Mouse (Mus musculus) neural tube, embryonic 13.5 days (tissue): ENCODE data around the gene Mrln. TPM values are rescaled to one million over a fixed set of nuclear protein-coding genes. Genes with fewer than 3 reads are reported as not detected.

Source experiments
- ATAC-seq: fragments of 200-750 bp; cut with Nextera tagmentation; 2 replicates; pipeline ENCODE4 v1.8.0; 2017; ENCODE audit warnings: low read depth, mild to moderate bottlenecking, moderate TSS enrichment, moderate library complexity
- H3K27ac ChIP-seq: fragments of 300-500 bp; sonication (generic); replicated peaks from 2 replicates; pipeline ENCODE4 v1.5.1; 2015; ENCODE audit warnings: moderate library complexity, mild to moderate bottlenecking, inconsistent platforms
- H3K27me3 ChIP-seq: fragments of 300-500 bp; sonication (generic); 2 replicates; pipeline ENCODE4 v1.6.1; 2015; ENCODE audit warnings: mild to moderate bottlenecking, inconsistent platforms
- H3K36me3 ChIP-seq: fragments of 300-500 bp; sonication (generic); 2 replicates; pipeline ENCODE4 v1.6.1; 2015; ENCODE audit warnings: mild to moderate bottlenecking, inconsistent platforms
- H3K4me1 ChIP-seq: fragments of 300-500 bp; sonication (generic); replicated peaks from 2 replicates; pipeline ENCODE4 v1.6.1; 2015; ENCODE audit warnings: inconsistent platforms
- H3K4me2 ChIP-seq: fragments of 300-500 bp; sonication (generic); 2 replicates; pipeline ENCODE4 v1.6.1; 2015; ENCODE audit warnings: inconsistent platforms, mild to moderate bottlenecking, moderate library complexity
- H3K4me3 ChIP-seq: fragments of 300-500 bp; sonication (generic); 2 replicates; pipeline ENCODE4 v1.5.1; 2015; ENCODE audit warnings: mild to moderate bottlenecking, inconsistent platforms
- H3K9ac ChIP-seq: fragments of 300-500 bp; sonication (generic); 2 replicates; pipeline ENCODE4 v1.6.1; 2015; ENCODE audit warnings: moderate library complexity, mild to moderate bottlenecking, inconsistent platforms
- H3K9me3 ChIP-seq: fragments of 300-500 bp; sonication (generic); 2 replicates; pipeline ENCODE4 v1.6.1; 2016; ENCODE audit warnings: inconsistent platforms
- WGBS: fragments of 180-500 bp; shearing (Covaris S2); methylation state at CpG from one replicate; pipeline ENCODE4 v1.1.7; 2015; 5-methylcytosine and 5-hydroxymethylcytosine counted together
- polyA plus RNA-seq: library from polyadenylated mRNA; unstranded; fragments of >200 nt; fragmentation: Nextera tagmentation; extraction: Ambion mirVana; gene quantifications from 2 replicates; pipeline ENCODE4 v1.2.1, GENCODE M21; 2015

Gene Mrln
- polyA plus RNA-seq, 1 experiment from 2014 or later: 1.7 TPM

DNA sequence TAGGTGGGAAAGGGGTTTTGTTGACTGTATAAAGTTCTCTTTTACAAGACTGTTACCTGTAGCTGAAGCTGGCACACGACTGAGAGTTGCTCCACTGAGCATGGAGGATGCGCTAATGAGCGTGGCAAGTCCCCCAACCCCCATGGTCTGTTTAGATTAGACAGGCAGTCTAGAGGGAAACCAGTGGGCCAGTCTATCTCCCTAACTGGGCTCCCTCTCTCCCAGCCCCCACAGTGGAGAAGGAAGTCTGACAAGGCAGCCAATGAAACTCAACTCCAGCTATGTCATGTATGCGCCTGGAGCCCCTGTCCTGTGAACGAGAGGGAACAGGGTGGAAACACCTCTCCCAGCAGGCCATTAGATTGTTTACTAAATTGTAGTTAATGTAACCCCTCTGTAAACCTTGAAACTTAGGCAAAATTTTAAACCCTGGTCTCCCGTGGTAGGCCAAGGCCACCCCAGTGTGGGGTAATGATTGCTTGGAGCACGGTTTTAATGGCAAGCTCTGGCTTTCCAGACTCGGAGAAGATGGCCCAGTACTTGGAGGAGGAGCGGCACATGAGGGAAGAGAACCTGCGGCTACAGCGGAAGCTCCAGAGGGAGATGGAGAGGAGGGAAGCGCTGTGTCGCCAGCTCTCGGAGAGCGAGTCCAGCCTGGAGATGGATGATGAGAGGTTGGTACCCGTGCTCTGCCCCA, 29.8 kb upstream of the Mrln start:
- H3K27me3 ChIP-seq: no peaks in the 10 kb centered on the region
- no peaks in the 10 kb centered on the region for H3K4me1 ChIP-seq
- ATAC-seq: 0 out of 2 replicates have a peak, but pooled peaks have one; percentile 16
- H3K9ac ChIP-seq: no peak overlapping the region
- no peak overlapping the region; the same call in 1 of the 2 replicates for H3K27ac ChIP-seq
- H3K4me3 ChIP-seq: no peak overlapping the region
- peaks cover 62% of the 10 kb centered on the region for H3K36me3 ChIP-seq
- 81% methylated on average over 16 of the region's 16 CpGs for WGBS
- H3K9me3 ChIP-seq: no peaks in the 10 kb centered on the region
- H3K4me2 ChIP-seq: no peak overlapping the region

DNA sequence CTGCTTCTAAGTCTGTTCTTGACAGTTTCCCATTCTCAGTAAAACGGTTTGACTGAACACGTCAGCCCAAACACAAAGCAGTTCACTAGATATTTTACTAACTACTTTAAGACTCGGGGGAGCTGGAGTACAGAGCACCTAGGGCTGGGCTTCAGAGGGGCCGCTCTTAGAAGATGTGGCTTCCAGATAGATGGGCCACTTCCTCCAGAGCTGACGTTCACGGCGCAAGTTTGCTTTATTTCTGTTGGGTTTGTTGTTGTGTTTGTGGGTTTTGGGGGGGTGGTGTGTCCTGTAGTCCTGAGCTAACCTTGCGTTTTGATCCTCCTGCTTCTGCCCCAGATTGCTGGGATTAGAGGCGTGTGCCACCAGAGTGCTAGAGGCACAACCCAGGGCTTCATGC, 23.7 kb upstream of the Mrln start:
- peaks cover 15% of the 10 kb centered on the region for H3K4me1 ChIP-seq
- ATAC-seq: no peak
- H3K4me3 ChIP-seq: no peak overlapping the region
- no peaks in the 10 kb centered on the region for H3K27me3 ChIP-seq
- no peak overlapping the region for H3K4me2 ChIP-seq
- H3K27ac ChIP-seq: no peak overlapping the region
- no peaks in the 10 kb centered on the region for H3K9me3 ChIP-seq
- H3K9ac ChIP-seq: no peak overlapping the region
- H3K36me3 ChIP-seq: peaks cover 38% of the 10 kb centered on the region
- WGBS: 93% methylated on average over 9 of the region's 9 CpGs

DNA sequence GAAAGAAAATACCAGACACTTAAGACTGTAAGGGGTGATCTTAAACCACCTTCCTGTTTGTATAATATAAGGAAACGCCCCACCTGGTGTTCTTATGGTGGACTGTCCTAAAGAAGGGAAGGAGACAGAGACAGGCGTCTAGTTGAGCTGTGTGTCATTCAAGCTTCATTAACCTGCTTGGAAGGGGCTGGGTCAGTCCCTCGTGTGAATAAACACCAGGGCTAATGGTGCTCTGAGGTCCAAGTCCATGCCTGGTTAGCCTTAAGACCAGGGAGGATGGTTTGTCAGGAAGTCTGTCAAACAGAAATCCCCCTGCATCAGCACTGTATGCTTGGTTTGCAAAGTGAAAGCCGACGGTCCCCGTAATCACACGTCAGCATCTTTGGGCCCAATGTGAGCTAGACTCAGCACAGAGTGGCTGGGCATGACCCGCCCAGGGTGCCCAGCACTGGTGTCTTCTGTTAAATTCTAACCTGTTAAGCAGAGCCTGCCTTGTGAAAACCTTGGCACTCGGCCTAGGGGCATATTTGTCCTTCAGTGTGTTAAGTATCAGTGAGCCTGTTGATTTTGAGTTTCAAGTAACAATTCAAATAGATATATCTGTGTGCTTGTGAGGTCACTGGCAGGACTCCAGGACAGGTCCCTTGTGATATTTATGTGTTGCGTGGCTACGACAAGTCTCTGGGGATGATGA, 23.0 kb upstream of the Mrln start:
- no peak for ATAC-seq
- peaks cover 15% of the 10 kb centered on the region for H3K4me1 ChIP-seq
- no peaks in the 10 kb centered on the region for H3K27me3 ChIP-seq
- no peak overlapping the region for H3K4me3 ChIP-seq
- WGBS: 82% methylated on average over 11 of the region's 11 CpGs
- no peak overlapping the region for H3K27ac ChIP-seq
- peaks cover 32% of the 10 kb centered on the region for H3K36me3 ChIP-seq
- H3K9me3 ChIP-seq: no peaks in the 10 kb centered on the region
- no peak overlapping the region for H3K4me2 ChIP-seq
- no peak overlapping the region for H3K9ac ChIP-seq

DNA sequence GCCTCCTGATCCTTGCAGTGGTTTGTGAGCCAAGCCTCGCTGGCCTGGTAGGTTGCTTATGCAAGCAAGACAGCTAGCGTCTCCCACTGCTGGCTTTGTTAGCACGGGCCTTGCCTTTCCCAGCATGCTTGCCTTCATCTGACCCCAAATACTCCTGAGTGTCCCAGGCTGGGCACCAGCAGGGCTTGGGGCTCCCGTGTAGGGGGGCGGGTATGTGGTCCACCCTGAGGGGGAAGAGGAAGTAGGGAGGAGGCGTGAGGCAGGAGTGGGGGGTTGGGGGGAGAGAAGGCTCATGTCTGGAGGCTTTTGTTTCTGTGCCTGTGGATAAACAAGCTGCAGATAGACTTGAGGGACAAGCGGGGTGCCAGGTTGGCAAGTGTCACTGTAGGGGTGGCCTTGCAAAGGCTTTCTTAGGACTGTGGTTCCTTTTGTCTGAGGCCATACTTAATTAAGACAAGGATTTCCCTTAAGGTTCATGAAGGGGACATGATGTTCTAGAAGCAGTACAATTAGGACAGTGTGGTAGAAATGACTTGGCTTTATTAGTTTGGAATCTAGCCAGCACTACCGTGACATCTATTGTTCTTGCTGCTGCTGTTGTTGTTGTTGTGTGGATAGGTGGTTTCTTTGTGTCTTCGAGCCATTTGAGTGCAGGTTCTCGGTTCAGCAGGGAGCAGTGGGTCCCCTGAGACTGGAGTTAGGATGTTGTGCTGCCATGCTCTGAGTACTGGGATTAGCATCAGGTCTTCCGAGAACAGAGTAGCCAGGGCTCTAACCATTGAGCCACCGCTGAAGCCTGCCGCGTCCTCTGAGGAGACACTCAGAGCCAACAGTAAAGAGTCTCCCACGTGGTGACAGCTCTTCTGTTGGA, 21.0 kb upstream of the Mrln start:
- Histone ChIP-seq H3K4me3 (no peak overlapping the region), H3K36me3 (peaks cover 26% of the 10 kb centered on the region), H3K4me2 (no peak overlapping the region), H3K9me3 (no peaks in the 10 kb centered on the region), H3K27ac (peak overlapping the region; percentile 69), H3K27me3 (no peaks in the 10 kb centered on the region), H3K4me1 (peaks cover 15% of the 10 kb centered on the region), H3K9ac (no peak overlapping the region)
- ATAC-seq: peak; percentile 24; the same call in 1 of the 2 replicates
- 64% methylated on average over 15 of the region's 15 CpGs for WGBS

DNA sequence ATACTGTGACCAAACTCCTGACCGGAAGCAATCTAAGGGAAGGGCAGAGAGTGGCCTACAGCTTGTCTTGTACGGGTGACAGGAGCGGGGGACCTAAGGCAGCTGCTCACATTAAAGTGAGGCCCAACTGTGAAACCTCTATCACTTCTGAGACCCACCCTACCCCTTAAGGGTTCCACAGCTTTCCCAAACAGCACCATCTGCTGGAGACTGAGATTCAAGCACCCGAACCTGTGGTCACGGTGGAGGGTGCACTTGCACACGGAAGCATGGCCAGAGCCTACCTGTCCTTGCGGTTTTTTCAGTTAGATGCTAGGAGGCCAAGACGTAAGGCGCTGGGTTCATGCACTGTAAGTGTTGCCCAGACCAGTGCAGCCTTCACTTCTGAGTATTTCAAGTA, 18.3 kb upstream of the Mrln start:
- no peak overlapping the region for H3K4me3 ChIP-seq
- H3K9ac ChIP-seq: no peak overlapping the region
- H3K27me3 ChIP-seq: no peaks in the 10 kb centered on the region
- no peak overlapping the region for H3K27ac ChIP-seq
- H3K9me3 ChIP-seq: no peaks in the 10 kb centered on the region
- peaks cover 15% of the 10 kb centered on the region for H3K4me1 ChIP-seq
- WGBS: 81% methylated on average over 9 of the region's 9 CpGs
- H3K36me3 ChIP-seq: peaks cover 42% of the 10 kb centered on the region
- no peak for ATAC-seq
- no peak overlapping the region for H3K4me2 ChIP-seq

DNA sequence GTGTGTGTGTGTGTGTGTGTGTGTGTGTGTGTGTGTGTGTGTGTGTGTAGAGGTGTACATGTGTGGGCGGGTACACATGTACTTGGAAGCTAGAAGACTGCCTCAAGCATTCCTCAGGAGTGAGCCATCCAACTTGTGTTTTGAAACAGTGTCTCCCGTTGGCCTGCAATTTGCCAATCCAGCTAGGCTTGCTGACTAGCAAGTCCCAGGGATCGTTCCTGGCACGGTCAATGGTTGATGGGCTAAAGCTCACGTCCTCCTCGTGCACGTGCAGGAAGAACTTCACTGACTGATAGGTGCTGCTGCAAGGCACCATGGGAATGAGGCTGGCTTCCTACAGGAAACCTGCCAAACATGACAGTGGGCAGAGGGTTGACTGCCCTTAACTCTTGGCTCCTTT, 17.9 kb upstream of the Mrln start:
- Histone ChIP-seq H3K27ac (no peak overlapping the region), H3K4me3 (no peak overlapping the region), H3K4me1 (peaks cover 15% of the 10 kb centered on the region), H3K4me2 (no peak overlapping the region), H3K27me3 (no peaks in the 10 kb centered on the region), H3K9ac (no peak overlapping the region), H3K9me3 (no peaks in the 10 kb centered on the region), H3K36me3 (peaks cover 42% of the 10 kb centered on the region)
- no peak for ATAC-seq
- WGBS: 97% methylated on average over 7 of the region's 7 CpGs

DNA sequence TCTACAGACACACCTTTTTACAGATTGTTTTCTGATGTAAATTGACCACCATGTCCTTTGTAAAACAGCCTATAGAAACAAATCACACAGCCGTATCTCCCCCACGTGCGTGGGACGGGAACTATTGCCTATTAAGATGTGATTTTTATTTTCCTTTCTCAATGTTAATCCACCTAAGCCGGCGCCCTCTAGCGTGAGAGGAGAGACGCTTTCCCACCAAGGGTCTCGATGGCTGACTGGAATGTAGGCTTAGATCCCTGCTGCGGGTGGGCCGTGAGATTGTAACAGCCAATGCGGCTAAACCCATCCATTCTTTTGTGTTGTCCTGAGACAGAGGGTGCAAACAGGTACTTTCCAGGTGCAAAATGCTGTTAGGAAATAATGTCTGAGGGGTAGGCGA, 14.6 kb upstream of the Mrln start:
- Histone ChIP-seq H3K9me3 (no peaks in the 10 kb centered on the region), H3K9ac (no peak overlapping the region), H3K4me1 (no peaks in the 10 kb centered on the region), H3K27ac (no peak overlapping the region), H3K36me3 (peaks cover 63% of the 10 kb centered on the region), H3K27me3 (no peaks in the 10 kb centered on the region), H3K4me3 (no peak overlapping the region), H3K4me2 (no peak overlapping the region)
- no peak for ATAC-seq
- WGBS: 85% methylated on average over 13 of the region's 13 CpGs

DNA sequence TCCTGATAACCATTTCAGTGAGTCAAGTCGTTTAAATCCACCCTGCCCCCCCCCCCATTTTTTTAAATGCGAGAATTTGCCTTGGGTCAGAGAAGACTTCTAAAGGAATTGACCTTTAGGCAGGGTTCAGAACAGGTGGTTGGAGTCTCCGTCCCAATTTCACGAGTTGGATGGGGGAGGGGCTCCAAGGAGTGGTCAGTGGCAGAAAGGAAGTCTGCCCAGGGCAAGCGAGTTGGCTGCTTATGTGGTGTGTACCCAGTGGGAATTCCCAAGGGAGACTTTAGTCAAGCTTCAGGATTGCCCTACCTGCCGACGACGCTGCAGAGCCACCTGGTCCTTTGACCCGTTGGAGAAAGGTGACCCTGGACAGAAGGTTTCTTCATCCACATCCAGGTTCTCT, 10.2 kb upstream of the Mrln start:
- no peak overlapping the region for H3K9ac ChIP-seq
- 69% methylated on average over 9 of the region's 9 CpGs for WGBS

DNA sequence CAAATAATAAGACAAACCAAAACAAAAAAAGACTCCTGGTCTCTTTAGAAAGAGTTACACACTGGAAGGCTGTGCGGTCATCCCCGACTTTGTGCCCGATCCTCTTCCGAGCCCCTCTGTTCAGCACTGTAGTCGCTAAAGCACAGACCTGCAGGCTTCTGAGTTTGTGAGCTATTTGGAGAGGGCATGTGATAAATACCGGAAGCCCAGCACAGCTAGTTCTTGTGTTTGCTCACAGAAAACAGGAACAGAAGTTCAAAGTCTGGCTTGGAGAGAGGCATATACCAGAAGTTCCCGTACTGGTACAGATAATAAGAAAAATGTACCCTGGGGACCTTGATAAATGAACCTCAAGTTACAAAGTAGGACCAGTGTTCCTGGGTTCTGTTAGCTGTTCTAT, 9.2 kb upstream of the Mrln start:
- Histone ChIP-seq H3K4me1 (no peaks in the 10 kb centered on the region), H3K27ac (no peak overlapping the region), H3K4me2 (no peak overlapping the region), H3K9me3 (no peaks in the 10 kb centered on the region), H3K36me3 (peaks cover 30% of the 10 kb centered on the region), H3K9ac (no peak overlapping the region), H3K27me3 (no peaks in the 10 kb centered on the region), H3K4me3 (no peak overlapping the region)
- 87% methylated on average over 7 of the region's 7 CpGs for WGBS
- ATAC-seq: no peak

More for the DNA sequence above, 10.2 kb upstream of the Mrln start:
- H3K9me3 ChIP-seq: no peaks in the 10 kb centered on the region
- H3K27me3 ChIP-seq: no peaks in the 10 kb centered on the region
- no peak overlapping the region for H3K4me3 ChIP-seq
- H3K4me2 ChIP-seq: no peak overlapping the region
- H3K4me1 ChIP-seq: no peaks in the 10 kb centered on the region
- no peak overlapping the region for H3K27ac ChIP-seq
- no peak for ATAC-seq
- H3K36me3 ChIP-seq: peaks cover 40% of the 10 kb centered on the region

DNA sequence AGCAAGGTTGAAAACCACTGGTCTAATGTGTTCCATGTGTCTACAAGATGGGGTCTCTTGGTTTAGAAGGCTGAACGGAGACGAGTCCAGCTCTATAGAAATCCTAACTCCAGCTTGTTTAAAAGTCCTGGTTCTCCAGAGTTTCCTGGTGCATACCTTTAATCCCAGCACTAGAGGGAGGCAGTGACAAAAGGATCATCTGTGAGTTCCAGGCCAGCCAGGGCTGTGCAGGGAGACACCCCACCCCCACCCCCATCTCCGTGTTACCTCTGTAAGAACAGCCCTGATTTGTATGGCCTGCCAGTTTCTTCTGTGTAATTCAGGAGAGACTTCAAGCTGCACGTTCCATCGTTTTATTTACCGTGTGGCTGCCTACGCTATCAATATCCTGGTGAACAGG, 8.7 kb upstream of the Mrln start:
- H3K9ac ChIP-seq: no peak overlapping the region
- H3K4me1 ChIP-seq: peaks cover 5% of the 10 kb centered on the region; the same call in 1 of the 2 replicates
- no peak overlapping the region for H3K4me2 ChIP-seq
- no peaks in the 10 kb centered on the region for H3K27me3 ChIP-seq
- WGBS: 58% methylated on average over 7 of the region's 7 CpGs
- ATAC-seq: 0 out of 2 replicates have a peak, but pooled peaks have one; percentile 60
- no peak overlapping the region for H3K4me3 ChIP-seq
- peaks cover 29% of the 10 kb centered on the region for H3K36me3 ChIP-seq
- H3K27ac ChIP-seq: no peak overlapping the region
- no peaks in the 10 kb centered on the region for H3K9me3 ChIP-seq

DNA sequence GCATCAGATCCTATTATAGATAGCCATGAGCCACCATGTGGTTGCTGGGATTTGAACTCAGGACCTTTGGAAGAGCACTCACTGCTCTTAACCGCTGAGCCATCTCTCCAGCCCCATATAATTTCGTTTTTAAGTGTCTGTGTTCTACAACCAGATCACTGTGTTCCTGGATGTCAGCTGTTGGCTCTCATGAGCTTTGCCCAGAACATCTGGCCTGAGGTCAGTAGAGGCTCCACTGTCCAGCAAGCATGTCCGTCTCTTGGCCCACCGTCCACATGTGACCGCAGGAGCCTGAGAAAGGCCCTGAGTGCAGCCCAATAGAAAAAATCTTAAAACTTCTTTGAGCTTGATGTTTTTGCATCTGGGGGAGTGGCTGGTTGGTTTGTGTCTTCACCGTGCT, 7.8 kb upstream of the Mrln start:
- no peak overlapping the region for H3K27ac ChIP-seq
- H3K9ac ChIP-seq: no peak overlapping the region
- H3K4me2 ChIP-seq: no peak overlapping the region
- peaks cover 10% of the 10 kb centered on the region; the same call in 1 of the 2 replicates for H3K4me1 ChIP-seq
- no peak overlapping the region for H3K4me3 ChIP-seq
- no peaks in the 10 kb centered on the region for H3K27me3 ChIP-seq
- WGBS: 87% methylated on average over 6 of the region's 6 CpGs
- no peaks in the 10 kb centered on the region for H3K9me3 ChIP-seq
- no peak for ATAC-seq
- H3K36me3 ChIP-seq: peaks cover 20% of the 10 kb centered on the region

DNA sequence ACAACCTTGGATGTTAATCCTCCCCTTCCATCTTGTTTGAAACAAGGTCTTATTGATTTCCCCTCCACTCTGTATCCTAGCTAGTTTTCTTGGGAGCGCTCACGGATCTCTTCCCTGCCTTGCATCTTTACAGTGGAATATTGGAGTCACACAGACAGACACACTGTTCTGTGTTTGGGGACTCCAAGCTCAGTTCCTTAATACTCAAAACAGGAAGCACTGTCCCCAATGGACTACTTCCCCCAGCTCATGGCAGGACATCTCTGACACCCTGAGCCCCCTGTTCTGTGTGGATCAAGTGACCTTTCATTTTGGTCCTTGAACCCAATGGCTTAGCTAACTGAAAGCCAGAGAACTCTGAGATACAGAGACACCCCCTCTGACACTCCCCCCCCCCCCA, 6.9 kb upstream of the Mrln start:
- Histone ChIP-seq H3K4me3 (no peak overlapping the region), H3K27me3 (no peaks in the 10 kb centered on the region), H3K9ac (no peak overlapping the region), H3K4me1 (peaks cover 10% of the 10 kb centered on the region; the same call in 1 of the 2 replicates), H3K36me3 (peaks cover 16% of the 10 kb centered on the region), H3K4me2 (no peak overlapping the region), H3K27ac (no peak overlapping the region), H3K9me3 (no peaks in the 10 kb centered on the region)
- ATAC-seq: no peak
- WGBS: 82% methylated on average over 2 of the region's 2 CpGs
